Mouse (Mus musculus): ENCODE results near the gene Cyp2d22. TPM values are rescaled to one million over a fixed set of nuclear protein-coding genes. Genes with fewer than 3 reads are reported as not detected.

Cyp2d22 gene
- polyA plus RNA-seq, 1 experiment from 2014 or later: 10.9 TPM

GRCm38 (mm10) chr15:82335194-82335593 is 44.9 kb downstream of the Cyp2d22 start:
- Histone ChIP-seq H3K4me3 (no peak overlapping the region), H3K36me3 (peaks cover 36% of the 10 kb centered on the region), H3K9ac (no peak overlapping the region), H3K4me1 (peaks cover 17% of the 10 kb centered on the region), H3K4me2 (replicated peaks) (no peak overlapping the region), H3K9me3 (no peaks in the 10 kb centered on the region), H3K27me3 (no peaks in the 10 kb centered on the region), H3K27ac (no peak overlapping the region)
- WGBS: 95% methylated on average over 4 of the region's 4 CpGs
- no peak for ATAC-seq (ENCODE audit: insufficient number of reproducible peaks, insufficient read depth, low FRiP score, low TSS enrichment)

GRCm38 (mm10) chr15:82325382-82325781 is 54.7 kb downstream of the Cyp2d22 start:
- H3K4me2 ChIP-seq (replicated peaks): no peak overlapping the region
- no peaks in the 10 kb centered on the region for H3K27me3 ChIP-seq
- H3K4me1 ChIP-seq: 0 out of 2 replicates have a peak, but pooled peaks cover 6% of the 10 kb centered on the region
- no peaks in the 10 kb centered on the region for H3K9me3 ChIP-seq
- peaks cover 8% of the 10 kb centered on the region; the same call in 1 of the 2 replicates for H3K36me3 ChIP-seq
- ATAC-seq (ENCODE audit: insufficient number of reproducible peaks, insufficient read depth, low FRiP score, low TSS enrichment): no peak
- H3K9ac ChIP-seq: no peak overlapping the region
- WGBS: 56% methylated on average over 2 of the region's 2 CpGs
- H3K27ac ChIP-seq: no peak overlapping the region
- no peak overlapping the region for H3K4me3 ChIP-seq

- Histone ChIP-seq H3K4me2 (replicated peaks) (no peak overlapping the region), H3K9ac (no peak overlapping the region), H3K27me3 (no peaks in the 10 kb centered on the region), H3K4me1 (0 out of 2 replicates have a peak, but pooled peaks cover 6% of the 10 kb centered on the region), H3K27ac (no peak overlapping the region), H3K4me3 (no peak overlapping the region), H3K36me3 (no peaks in the 10 kb centered on the region), H3K9me3 (no peaks in the 10 kb centered on the region)
- ATAC-seq (ENCODE audit: insufficient number of reproducible peaks, insufficient read depth, low FRiP score, low TSS enrichment): no peak
- WGBS: 65% methylated on average over 8 of the region's 8 CpGs
These were observed 57.9 kb downstream of the Cyp2d22 start for GRCm38 (mm10) chr15:82322195-82322594.

Small RNA genes lying within 50 kb of the gene (microRNA-seq; reads per million reads assigned to microRNA genes)
- gene Gm25990: not detected
- not detected for gene Gm27331
- not detected for gene Mir7684

Other genes with a start within 250 kb of the Cyp2d22 start
- gene Srebf2, start 233.1 kb downstream of the Cyp2d22 start, polyA plus RNA-seq (2016; fragmentation: Nextera tagmentation; extraction: Ambion mirVana): 200 and 202 TPM in 2 replicates
- gene Shisa8, start 167.4 kb downstream of the Cyp2d22 start, polyA plus RNA-seq (2016; fragmentation: Nextera tagmentation; extraction: Ambion mirVana): 0.75 and 0.79 TPM in 2 replicates
- 0.13 and 0.23 TPM in 2 replicates for gene Tnfrsf13c, start 155.9 kb downstream of the Cyp2d22 start, polyA plus RNA-seq (2016; fragmentation: Nextera tagmentation; extraction: Ambion mirVana)
- gene Cenpm, start 135.5 kb downstream of the Cyp2d22 start, polyA plus RNA-seq (2016; fragmentation: Nextera tagmentation; extraction: Ambion mirVana): 68.8 and 71.0 TPM in 2 replicates
- gene 1500009C09Rik, start 127.9 kb downstream of the Cyp2d22 start, polyA plus RNA-seq (2016; fragmentation: Nextera tagmentation; extraction: Ambion mirVana): 0.29 TPM in 1 of 2 replicates, not detected in the other
- gene Sept3, start 105.4 kb downstream of the Cyp2d22 start, polyA plus RNA-seq (2016; fragmentation: Nextera tagmentation; extraction: Ambion mirVana): 59.9 and 66.0 TPM in 2 replicates
- 0.12 TPM in 1 of 2 replicates, not detected in the other for gene Wbp2nl, start 81.3 kb downstream of the Cyp2d22 start, polyA plus RNA-seq (2016; fragmentation: Nextera tagmentation; extraction: Ambion mirVana)
- 36.8 and 38.1 TPM in 2 replicates for gene Naga, start 41.3 kb downstream of the Cyp2d22 start, polyA plus RNA-seq (2016; fragmentation: Nextera tagmentation; extraction: Ambion mirVana)
- gene Pheta2, start 41.3 kb downstream of the Cyp2d22 start, polyA plus RNA-seq (2016; fragmentation: Nextera tagmentation; extraction: Ambion mirVana): 10.3 and 11.2 TPM in 2 replicates
- 227 and 245 TPM in 2 replicates for gene Smdt1, start 41.3 kb downstream of the Cyp2d22 start, polyA plus RNA-seq (2016; fragmentation: Nextera tagmentation; extraction: Ambion mirVana)
- gene Ndufa6, start 25.9 kb downstream of the Cyp2d22 start, polyA plus RNA-seq (2016; fragmentation: Nextera tagmentation; extraction: Ambion mirVana): 281 and 295 TPM in 2 replicates
- gene Cyp2d11, start 13.8 kb upstream of the Cyp2d22 start, polyA plus RNA-seq (2016; fragmentation: Nextera tagmentation; extraction: Ambion mirVana): not detected in 2 replicates
- gene Cyp2d10, start 26.9 kb upstream of the Cyp2d22 start, polyA plus RNA-seq (2016; fragmentation: Nextera tagmentation; extraction: Ambion mirVana): not detected in 2 replicates
- not detected in 2 replicates for gene Cyp2d9, start 53.2 kb upstream of the Cyp2d22 start, polyA plus RNA-seq (2016; fragmentation: Nextera tagmentation; extraction: Ambion mirVana)
- not detected in 2 replicates for gene Cyp2d12, start 174.8 kb upstream of the Cyp2d22 start, polyA plus RNA-seq (2016; fragmentation: Nextera tagmentation; extraction: Ambion mirVana)
- gene Cyp2d34, start 240.7 kb upstream of the Cyp2d22 start, polyA plus RNA-seq (2016; fragmentation: Nextera tagmentation; extraction: Ambion mirVana): not detected in 2 replicates